Mouse (Mus musculus) neural tube, embryonic 14.5 days (tissue): Measurements from ENCODE around the gene Hmcn1. TPM values are rescaled to one million over a fixed set of nuclear protein-coding genes. Genes with fewer than 3 reads are reported as not detected.
A peak's percentile ranks its signal among the peaks of the same experiment; 100 is the strongest.

ENCODE experiments used
- ATAC-seq: fragments of 200-750 bp; cut with Nextera tagmentation; 2 replicates; pipeline ENCODE4 v1.8.0; 2017; ENCODE audit warnings: low read depth, mild to moderate bottlenecking, moderate TSS enrichment, moderate library complexity
- H3K27ac ChIP-seq: fragments of 300-500 bp; sonication (generic); 2 replicates; pipeline ENCODE4 v1.5.1; 2014; ENCODE audit warnings: low read depth, mild to moderate bottlenecking, control low read depth, low read length, moderate library complexity, mixed read lengths
- H3K27me3 ChIP-seq: fragments of 300-500 bp; sonication (generic); 2 replicates; pipeline ENCODE4 v1.6.1; 2014; ENCODE audit warnings: low read length; ENCODE audit not compliant: control insufficient read depth, insufficient read depth
- H3K36me3 ChIP-seq: fragments of 300-500 bp; sonication (generic); 2 replicates; pipeline ENCODE4 v1.6.1; 2014; ENCODE audit warnings: low read length, mixed read lengths; ENCODE audit not compliant: control insufficient read depth, insufficient read depth
- H3K4me1 ChIP-seq: fragments of 300-500 bp; sonication (generic); 2 replicates; pipeline ENCODE4 v1.6.1; 2014; ENCODE audit warnings: low read length; ENCODE audit not compliant: control insufficient read depth, insufficient read depth
- H3K4me2 ChIP-seq: fragments of 300-500 bp; sonication (generic); 2 replicates; pipeline ENCODE4 v1.6.1; 2014; ENCODE audit warnings: mild to moderate bottlenecking, low read depth, low read length, control low read depth
- H3K4me3 ChIP-seq: fragments of 300-500 bp; sonication (generic); 2 replicates; pipeline ENCODE4 v1.5.1; 2014; ENCODE audit warnings: low read depth, low read length, control low read depth, mixed read lengths
- H3K9ac ChIP-seq: fragments of 300-500 bp; sonication (generic); replicated peaks from 2 replicates; pipeline ENCODE4 v1.6.1; 2014; ENCODE audit warnings: low read depth, mild to moderate bottlenecking, control low read depth, low read length, mixed read lengths
- H3K9me3 ChIP-seq: fragments of 300-500 bp; sonication (generic); 2 replicates; pipeline ENCODE4 v1.6.1; 2016; ENCODE audit warnings: low read length; ENCODE audit not compliant: control insufficient read depth
- WGBS: fragments of 180-500 bp; shearing (Covaris S2); extraction: QIAGEN DNeasy Blood & Tissue Kit; methylation state at CpG from one replicate; pipeline ENCODE4 v1.1.7; 2014; 5-methylcytosine and 5-hydroxymethylcytosine counted together
- polyA plus RNA-seq: library from polyadenylated mRNA; unstranded; fragments of >200 nt; fragmentation: Nextera tagmentation; extraction: Ambion mirVana; gene quantifications from 2 replicates; pipeline ENCODE4 v1.2.1, GENCODE M21; 2014

Gene Hmcn1
- polyA plus RNA-seq, 1 experiment from 2014 or later = 1.6 TPM

- no peaks in the 10 kb centered on the region for H3K36me3 ChIP-seq
- no peak for ATAC-seq
- H3K9ac ChIP-seq = no peak overlapping the region
- H3K4me3 ChIP-seq = no peak overlapping the region
- H3K9me3 ChIP-seq = no peaks in the 10 kb centered on the region
- no peaks in the 10 kb centered on the region for H3K4me1 ChIP-seq
- no peaks in the 10 kb centered on the region for H3K27me3 ChIP-seq
- no peak overlapping the region for H3K4me2 ChIP-seq
- H3K27ac ChIP-seq = no peak overlapping the region
Measured at GRCm38 (mm10) chr1:151033291-151033690, 40.1 kb upstream of the Hmcn1 start.

GRCm38 (mm10) chr1:151031581-151031980, 38.3 kb upstream of the Hmcn1 start:
- no peak for ATAC-seq
- no peaks in the 10 kb centered on the region for H3K4me1 ChIP-seq
- WGBS = 84% methylated on average over 10 of the region's 10 CpGs

GRCm38 (mm10) chr1:151031086-151031485, 37.9 kb upstream of the Hmcn1 start:
- H3K4me1 ChIP-seq = no peaks in the 10 kb centered on the region
- WGBS = 76% methylated on average over 8 of the region's 8 CpGs
- ATAC-seq = no peak
- no peak overlapping the region for H3K4me3 ChIP-seq
- no peaks in the 10 kb centered on the region for H3K9me3 ChIP-seq
- H3K4me2 ChIP-seq = no peak overlapping the region
- no peak overlapping the region for H3K27ac ChIP-seq
- no peaks in the 10 kb centered on the region for H3K36me3 ChIP-seq
- no peak overlapping the region for H3K9ac ChIP-seq
- no peaks in the 10 kb centered on the region for H3K27me3 ChIP-seq

More at GRCm38 (mm10) chr1:151031581-151031980, 38.3 kb upstream of the Hmcn1 start:
- Histone ChIP-seq H3K4me3 (no peak overlapping the region), H3K9me3 (no peaks in the 10 kb centered on the region), H3K36me3 (no peaks in the 10 kb centered on the region), H3K27ac (no peak overlapping the region), H3K27me3 (no peaks in the 10 kb centered on the region), H3K4me2 (no peak overlapping the region), H3K9ac (no peak overlapping the region)

GRCm38 (mm10) chr1:151025049-151025773, 32.0 kb upstream of the Hmcn1 start:
- no peaks in the 10 kb centered on the region for H3K9me3 ChIP-seq
- no peaks in the 10 kb centered on the region for H3K36me3 ChIP-seq
- no peak overlapping the region for H3K4me3 ChIP-seq
- WGBS = 84% methylated on average over 19 of the region's 19 CpGs
- no peaks in the 10 kb centered on the region for H3K4me1 ChIP-seq
- H3K27me3 ChIP-seq = no peaks in the 10 kb centered on the region
- ATAC-seq = no peak
- H3K9ac ChIP-seq = no peak overlapping the region
- H3K4me2 ChIP-seq = no peak overlapping the region
- no peak overlapping the region for H3K27ac ChIP-seq

GRCm38 (mm10) chr1:151019273-151019890, 26.1 kb upstream of the Hmcn1 start:
- Histone ChIP-seq H3K27me3 (no peaks in the 10 kb centered on the region), H3K4me2 (no peak overlapping the region), H3K4me1 (no peaks in the 10 kb centered on the region), H3K4me3 (no peak overlapping the region), H3K9ac (no peak overlapping the region), H3K36me3 (no peaks in the 10 kb centered on the region), H3K27ac (no peak overlapping the region), H3K9me3 (no peaks in the 10 kb centered on the region)
- ATAC-seq = no peak
- WGBS = 64% methylated on average over 2 of the region's 2 CpGs

GRCm38 (mm10) chr1:151011056-151011455, 17.8 kb upstream of the Hmcn1 start:
- ATAC-seq = peak; percentile 13; the same call in 1 of the 2 replicates
- Histone ChIP-seq H3K4me2 (no peak overlapping the region), H3K27me3 (no peaks in the 10 kb centered on the region), H3K9ac (no peak overlapping the region), H3K27ac (no peak overlapping the region), H3K9me3 (no peaks in the 10 kb centered on the region), H3K4me3 (no peak overlapping the region), H3K4me1 (no peaks in the 10 kb centered on the region), H3K36me3 (no peaks in the 10 kb centered on the region)
- WGBS = 36% methylated on average over 7 of the region's 7 CpGs

- no peaks in the 10 kb centered on the region for H3K9me3 ChIP-seq
- H3K4me3 ChIP-seq = no peak overlapping the region
- no peaks in the 10 kb centered on the region for H3K36me3 ChIP-seq
- WGBS = 25% methylated on average over 6 of the region's 6 CpGs
- H3K4me2 ChIP-seq = no peak overlapping the region
- no peak overlapping the region for H3K9ac ChIP-seq
- H3K27me3 ChIP-seq = no peaks in the 10 kb centered on the region
- H3K27ac ChIP-seq = no peak overlapping the region
- peak; percentile 68 for ATAC-seq
- no peaks in the 10 kb centered on the region for H3K4me1 ChIP-seq
Measured at GRCm38 (mm10) chr1:151009115-151009797, 16.0 kb upstream of the Hmcn1 start.

GRCm38 (mm10) chr1:151007747-151008146, 14.5 kb upstream of the Hmcn1 start:
- H3K27ac ChIP-seq = no peak overlapping the region
- H3K4me1 ChIP-seq = no peaks in the 10 kb centered on the region
- WGBS = 73% methylated on average over 4 of the region's 4 CpGs
- H3K36me3 ChIP-seq = no peaks in the 10 kb centered on the region
- H3K9me3 ChIP-seq = no peaks in the 10 kb centered on the region
- ATAC-seq = no peak
- no peak overlapping the region for H3K9ac ChIP-seq
- H3K27me3 ChIP-seq = no peaks in the 10 kb centered on the region
- no peak overlapping the region for H3K4me2 ChIP-seq
- no peak overlapping the region for H3K4me3 ChIP-seq

- Histone ChIP-seq H3K27ac (no peak overlapping the region), H3K4me3 (no peak overlapping the region), H3K4me1 (no peaks in the 10 kb centered on the region), H3K36me3 (no peaks in the 10 kb centered on the region), H3K27me3 (no peaks in the 10 kb centered on the region), H3K9me3 (no peaks in the 10 kb centered on the region), H3K9ac (no peak overlapping the region), H3K4me2 (no peak overlapping the region)
- no peak for ATAC-seq
- WGBS = 68% methylated on average over 5 of the region's 5 CpGs
Measured at GRCm38 (mm10) chr1:151004007-151004406, 10.8 kb upstream of the Hmcn1 start.
